Mouse (Mus musculus): ENCODE results near the gene Cxcr1.

Gene Cxcr1

DNA sequence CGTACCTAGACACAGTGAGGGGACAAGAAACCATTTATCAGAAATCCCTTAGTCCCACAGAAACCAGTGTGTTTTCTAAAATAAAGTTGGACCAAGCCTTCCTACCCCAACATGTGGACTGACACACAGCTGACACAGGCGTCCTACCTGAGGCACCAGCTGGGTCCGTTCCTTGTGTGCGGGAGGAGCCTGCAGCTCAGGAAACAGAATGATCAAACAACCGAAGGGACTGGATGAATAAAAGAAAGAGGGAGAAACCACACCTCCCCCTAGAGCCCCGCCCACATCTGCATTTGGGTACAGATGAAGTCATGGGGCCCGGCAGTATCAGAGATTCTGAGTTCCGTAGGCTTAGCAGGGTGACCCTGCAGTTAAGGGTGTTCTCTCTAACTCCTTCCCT lies at the start of gene Cxcr1:
Gene Cxcr1 (minus strand): TSS at position 187 of the 400 bp plus-strand sequence.
- no peak for DNase-seq

DNA sequence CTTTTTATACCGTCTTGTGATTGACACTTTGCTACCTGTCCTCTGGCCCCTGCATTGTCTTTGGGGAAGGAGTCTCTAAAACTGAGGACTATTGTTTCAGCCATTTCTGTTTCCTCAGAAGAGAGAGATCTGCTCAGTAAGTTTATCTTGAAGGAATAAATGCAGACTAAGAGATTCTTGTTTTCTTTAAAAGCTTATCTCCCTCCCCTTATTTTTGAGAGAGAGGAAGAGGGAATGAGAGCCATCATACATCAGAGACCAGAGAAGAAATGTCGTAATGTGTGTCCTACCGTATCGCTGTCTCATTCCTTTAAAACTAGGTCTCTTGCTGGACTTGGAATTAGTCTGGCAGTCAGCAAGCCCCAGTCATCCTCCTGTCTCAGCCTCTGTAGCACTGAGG lies 46.4 kb upstream of the Cxcr1 start:
- DNase-seq, result no peak

DNA sequence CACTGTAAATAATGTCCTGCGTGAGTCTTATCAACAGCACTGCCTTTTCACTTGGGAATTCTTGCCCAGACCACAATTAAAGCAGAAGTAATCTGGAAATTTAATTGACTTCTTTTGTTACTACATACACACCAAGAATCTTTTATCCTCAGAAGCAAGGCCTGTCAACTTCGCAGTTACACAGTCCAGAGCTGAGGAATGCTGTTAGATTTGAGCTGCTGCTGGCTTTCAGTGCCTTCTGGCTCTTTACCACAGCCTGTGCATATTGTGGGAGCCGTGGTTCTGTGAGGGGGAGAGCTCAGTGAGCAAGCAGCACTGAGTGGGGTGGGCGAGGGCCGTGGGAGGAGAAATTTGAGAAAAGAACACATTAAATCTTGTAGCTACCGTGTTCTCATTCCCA lies 45.9 kb upstream of the Cxcr1 start:
- DNase-seq, result no peak

DNA sequence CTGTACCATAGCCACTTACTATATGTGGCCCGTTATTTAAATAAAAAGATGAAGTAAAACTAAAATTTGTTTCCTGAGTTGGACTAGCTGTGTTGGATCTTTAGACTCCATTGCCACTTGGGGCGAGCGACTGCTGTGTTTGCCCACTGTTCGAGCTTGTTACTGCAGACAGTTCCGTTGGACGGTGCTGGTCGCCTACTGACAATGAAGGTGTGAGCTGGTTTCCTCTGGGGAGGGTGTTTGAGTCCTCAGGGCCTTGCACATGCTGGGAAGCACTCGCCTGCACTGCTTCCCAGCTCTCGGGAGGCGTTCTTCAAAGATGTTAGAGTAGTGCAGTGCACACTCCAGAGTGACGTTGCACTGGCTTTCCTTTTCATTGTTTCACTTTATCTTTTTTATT lies 45.2 kb upstream of the Cxcr1 start:
- no peak for DNase-seq

DNA sequence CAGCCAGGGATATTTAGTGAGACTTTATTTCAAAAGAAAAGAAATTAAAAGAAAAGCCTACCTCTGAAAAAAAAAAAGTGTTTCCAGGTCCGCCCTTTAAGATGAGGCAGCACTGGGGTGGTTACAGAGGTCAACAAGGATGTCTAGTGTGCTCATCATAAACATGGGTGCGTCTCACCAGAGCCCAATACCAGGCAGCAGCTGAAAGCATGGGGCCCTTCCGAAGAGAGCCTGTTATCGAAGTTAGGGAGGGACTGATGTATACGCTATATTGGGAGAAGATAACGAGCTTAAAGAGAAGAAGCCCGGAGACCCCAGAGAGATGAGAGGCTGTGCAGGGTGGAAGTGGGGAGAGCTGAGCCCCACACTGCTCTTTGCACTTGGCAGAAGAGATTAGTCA lies 44.7 kb upstream of the Cxcr1 start:
- no peak for DNase-seq

DNA sequence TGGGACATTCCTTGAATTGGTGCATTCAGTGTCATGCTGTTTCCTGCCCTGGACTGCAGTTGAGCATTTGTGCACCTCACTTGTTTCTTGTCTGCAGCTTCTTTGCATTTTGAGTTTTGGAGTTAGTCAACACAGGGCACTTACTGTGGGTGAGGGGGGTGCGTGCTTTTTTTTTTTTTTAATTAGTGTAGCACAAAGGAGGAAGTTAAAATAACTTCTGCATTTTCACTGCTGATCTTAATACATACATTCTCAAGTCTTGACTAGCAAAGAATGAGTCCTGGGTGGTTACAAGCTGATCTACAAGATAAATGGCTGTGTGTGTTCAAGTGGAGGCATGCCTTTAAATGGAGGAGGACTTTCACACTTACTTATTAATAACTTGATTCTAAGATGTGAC lies 43.7 kb upstream of the Cxcr1 start:
- DNase-seq, result no peak

DNA sequence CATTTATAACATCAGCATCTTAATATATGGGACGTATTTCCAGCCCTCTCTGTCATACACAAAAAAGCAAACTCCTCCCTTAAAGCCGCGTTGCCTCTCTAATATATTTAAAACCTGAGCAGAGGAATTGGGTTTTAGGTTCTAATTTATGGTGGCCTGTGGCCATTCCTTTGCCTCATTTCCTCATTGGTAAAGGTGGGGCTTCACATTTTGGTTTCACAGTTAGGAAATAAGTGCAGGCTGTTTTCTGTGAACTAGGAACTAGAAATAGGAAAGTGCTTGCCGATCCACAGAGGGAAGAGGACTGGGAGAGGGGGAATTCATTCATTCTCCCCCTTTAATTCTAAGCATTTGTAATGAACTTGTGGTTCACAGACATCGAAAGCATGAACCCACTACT lies 43.2 kb upstream of the Cxcr1 start:
- DNase-seq, result no peak

DNA sequence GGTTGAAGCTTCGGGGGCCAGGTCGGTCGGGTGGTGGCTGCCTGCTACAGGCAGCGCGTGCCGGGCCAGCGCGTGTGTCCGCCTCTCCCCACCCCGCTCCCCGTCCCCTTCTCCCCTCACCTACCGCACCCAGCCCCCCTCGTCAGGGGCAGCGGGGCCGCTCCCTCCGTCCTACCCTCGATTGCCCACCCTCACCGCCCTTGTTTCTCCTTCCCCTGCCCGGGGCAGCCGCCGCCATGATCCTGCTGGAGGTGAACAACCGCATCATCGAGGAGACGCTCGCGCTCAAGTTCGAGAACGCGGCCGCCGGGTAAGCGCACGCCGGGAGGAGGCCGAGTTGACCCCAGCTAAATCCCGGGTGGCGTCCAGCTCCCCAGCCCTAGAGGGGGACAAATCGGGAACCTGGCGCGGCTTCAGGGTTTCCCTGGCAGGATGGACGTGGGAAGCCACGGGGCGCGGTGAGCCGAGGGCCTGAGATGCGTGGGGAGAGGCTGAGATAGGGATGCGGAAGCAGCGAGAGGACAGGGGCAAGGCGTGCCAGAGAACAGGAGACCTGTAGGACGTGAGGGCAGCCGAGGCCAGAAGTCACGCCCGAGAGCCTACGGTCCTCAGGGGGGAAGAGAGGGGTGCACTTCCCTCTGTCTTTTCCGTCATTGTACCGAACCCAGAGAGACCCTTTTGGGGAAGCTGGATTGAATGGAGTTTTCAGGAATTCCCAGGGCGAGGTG lies 42.3 kb upstream of the Cxcr1 start:
- DNase-seq, result peak; percentile 62 to 65

DNA sequence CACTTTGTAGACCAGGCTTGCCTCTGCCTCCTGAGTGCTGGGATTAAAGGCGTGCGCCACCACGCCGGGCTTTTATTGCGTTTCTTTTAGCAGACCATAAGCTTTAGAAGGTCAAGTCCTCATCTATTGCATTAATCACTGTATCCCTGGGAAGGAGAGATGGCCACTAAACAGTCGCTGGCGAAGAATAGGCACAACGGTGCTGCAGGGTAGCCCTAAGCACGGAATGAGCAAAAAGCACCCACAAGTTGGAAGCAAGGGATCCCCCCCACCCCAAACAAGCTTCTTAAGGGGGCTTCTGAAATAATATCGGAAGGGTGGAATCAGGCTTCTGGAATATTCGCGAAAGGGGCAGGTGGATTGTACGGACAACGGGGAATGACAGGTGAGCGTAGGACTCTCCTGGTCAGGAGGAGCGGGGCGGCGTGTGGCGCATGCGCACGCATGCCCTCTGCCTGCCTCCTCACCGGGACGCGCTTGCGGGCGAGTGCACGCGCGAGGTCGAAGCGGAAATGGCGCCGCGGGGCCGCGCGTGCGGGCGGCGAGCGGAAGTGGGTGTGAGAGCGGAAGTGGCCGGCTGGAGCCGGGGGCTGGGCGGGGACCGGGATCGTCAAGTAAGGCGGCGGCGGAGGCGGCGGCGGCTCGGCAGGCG lies 41.6 kb upstream of the Cxcr1 start, which contains the start of gene Arpc2:
Gene Arpc2 (plus strand): TSS at position 147 of the 652 bp plus-strand sequence.
- DNase-seq, result peak; percentile 97 to 98

DNA sequence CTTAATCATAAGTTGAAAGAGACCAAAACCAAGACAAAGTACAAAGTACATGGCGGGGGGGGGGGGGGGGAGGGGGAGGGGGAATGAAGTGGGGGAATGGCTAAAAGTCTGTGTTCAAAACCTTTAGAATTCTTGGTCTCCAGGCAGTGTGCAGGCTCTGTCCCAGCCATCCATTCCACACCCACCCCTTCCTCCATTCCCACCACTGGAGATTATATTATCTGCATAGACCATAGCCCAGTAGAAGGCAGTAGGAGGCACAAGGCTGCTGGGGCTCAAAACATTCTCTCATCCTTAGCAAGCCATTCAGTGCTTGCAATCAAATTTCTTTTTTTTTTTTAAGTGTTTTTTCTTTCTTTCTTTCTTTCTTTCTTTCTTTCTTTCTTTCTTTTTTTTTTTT lies 36.6 kb upstream of the Cxcr1 start:
- no peak for DNase-seq

DNA sequence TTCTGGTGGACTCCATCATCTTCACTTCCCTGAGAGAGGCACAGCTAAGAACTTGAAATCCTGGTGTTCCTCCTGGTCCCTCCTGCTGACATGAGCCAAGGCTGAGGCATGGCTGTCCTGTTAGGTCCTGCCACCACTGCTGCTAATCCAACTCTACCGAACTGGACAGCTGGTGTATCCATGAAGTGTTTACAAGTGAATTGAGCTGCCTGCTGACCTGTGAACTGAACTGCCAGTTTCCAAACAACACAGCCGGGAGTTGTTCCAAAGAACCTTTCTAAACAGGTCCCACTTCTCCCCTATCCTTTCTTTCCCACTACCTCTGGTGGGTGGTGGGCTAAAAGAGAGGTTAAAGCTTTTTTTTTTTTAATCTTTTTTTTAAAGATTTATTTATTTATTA lies 35.5 kb upstream of the Cxcr1 start:
- no peak for DNase-seq

DNA sequence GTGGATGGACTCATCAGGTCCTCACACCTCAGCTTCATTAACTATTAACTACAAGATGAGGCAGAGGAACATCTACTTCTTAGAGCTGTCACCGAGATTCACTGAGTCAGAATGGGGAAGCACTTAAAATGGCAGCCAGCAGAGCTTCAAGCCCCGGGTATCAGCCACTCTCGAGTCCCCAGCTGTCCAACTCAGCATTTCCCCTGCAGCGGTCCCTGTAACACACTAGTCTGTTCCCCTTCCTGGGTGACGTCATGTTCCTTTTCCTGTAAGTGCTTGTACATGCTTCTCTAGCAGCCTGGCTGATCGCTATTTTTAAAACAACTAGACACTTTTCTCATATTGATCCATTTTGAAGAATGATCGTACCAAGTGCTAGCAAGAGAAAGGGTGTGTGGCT lies 32.9 kb upstream of the Cxcr1 start:
- DNase-seq, result no peak

DNA sequence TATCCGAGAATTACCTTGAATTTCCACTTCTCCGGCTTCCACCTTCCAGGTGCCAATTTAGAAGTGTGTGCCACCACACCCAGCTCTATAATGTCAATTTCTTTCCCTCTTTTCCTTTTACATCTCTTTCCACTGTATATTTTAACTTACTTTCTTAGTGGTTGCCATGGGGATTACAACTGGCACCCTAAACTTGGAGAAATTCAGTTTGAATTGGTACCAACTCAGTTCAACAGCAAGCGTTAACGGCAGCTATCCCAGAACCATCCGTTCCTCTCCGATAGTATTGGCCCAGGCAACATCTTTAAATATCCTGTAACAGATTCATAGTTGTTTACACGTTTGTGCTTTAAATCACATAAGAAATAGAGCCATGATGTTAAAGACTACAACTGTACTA lies 25.5 kb upstream of the Cxcr1 start:
- no peak for DNase-seq

DNA sequence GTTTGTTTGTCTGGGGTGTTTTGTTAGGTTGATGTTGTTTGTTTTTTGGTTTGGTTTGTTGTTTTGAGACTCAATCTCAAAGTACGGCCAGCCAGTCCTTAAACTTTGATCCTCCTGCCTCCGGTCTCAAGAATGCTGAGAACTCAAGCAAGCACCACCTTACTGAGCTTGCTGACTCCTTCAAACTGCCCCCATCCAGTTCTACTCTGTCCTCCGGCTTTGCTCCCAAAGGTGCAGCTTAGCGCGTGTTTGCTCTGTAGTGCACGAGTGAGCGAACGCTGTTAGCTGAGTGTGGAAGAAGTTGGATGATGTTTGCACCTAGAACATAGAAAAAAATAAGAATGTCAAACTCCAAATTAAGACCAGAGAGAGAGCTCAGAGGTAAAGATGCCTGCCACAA lies 14.5 kb upstream of the Cxcr1 start:
- DNase-seq, result no peak

DNA sequence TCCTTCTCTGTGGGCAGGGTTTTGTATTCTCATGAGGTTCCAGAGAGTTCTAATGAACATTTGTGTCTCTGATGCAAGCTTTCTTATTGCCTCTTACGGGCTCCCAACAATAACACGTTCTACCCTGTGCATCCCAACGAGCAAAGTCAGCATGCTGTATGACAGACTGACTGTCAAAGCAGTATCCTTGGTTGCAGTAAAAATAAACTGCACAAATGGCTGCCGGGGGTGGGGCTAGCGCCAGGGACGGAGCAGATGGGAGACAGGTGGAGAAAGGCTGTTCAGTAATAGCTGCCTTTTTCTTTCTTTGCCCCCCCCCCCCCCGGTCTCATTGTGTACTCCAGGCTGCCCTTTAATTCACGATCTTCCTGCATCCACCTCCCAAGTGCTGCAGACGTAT lies 13.5 kb upstream of the Cxcr1 start:
- peak; percentile 18 to 52 for DNase-seq

DNA sequence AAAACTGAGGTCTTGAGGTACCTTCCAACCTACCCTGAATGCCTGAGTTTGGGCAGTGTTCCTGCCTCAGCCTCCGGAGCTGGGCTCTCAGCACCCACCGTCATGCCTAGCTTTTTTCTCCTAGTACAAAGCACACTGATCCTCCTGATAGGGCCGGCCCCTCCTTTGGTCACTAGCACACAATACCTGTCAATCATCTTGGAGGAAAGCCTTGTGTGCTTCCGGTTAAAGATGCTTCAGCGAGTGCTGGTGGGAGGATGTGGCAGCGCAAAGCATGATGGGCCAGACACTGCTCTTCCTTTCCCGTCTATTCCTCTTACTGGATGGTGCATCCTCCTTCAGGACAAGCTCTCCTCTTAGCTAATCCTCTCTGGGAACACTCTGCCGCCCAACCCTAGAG lies 12.2 kb upstream of the Cxcr1 start:
- DNase-seq, result no peak

DNA sequence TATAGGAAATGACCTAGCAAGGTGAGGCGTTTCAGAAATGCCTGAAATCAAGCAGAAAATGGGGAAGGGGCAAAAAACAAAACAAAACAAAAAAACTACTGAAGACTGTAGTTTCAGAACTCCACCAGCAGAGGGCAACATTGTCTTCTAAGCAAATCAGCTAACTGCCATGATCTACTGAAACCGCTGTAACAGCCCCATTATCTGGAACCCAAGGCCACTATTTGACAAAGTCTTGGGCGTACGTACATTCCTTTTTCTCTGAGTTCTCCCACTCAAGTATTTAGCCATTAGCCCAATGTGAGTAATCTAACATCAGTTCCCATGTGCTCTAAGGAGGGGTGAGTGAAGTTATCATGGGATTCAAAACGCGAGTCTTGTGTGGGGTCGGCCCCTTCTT lies 11.4 kb upstream of the Cxcr1 start:
- DNase-seq, result peak; percentile 39

DNA sequence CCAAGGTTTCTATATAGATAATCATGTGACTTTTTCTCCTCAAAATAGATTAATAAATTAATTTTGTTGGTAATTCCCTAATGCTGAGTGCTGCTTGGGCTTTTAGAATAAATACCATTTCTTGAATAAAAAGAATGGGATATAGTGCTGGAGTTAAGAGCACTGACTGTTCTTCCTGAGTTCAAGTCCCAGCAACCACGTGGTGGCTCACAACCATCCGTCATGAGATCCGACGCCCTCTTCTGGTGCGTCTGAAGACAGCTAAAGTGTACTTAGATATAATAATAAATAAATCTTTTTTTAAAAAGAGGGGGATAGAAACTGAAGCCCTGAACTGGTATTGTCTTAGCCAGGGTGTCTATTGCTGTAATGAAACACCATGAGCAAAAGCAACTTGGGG lies 9.0 kb upstream of the Cxcr1 start:
- DNase-seq, result no peak

DNA sequence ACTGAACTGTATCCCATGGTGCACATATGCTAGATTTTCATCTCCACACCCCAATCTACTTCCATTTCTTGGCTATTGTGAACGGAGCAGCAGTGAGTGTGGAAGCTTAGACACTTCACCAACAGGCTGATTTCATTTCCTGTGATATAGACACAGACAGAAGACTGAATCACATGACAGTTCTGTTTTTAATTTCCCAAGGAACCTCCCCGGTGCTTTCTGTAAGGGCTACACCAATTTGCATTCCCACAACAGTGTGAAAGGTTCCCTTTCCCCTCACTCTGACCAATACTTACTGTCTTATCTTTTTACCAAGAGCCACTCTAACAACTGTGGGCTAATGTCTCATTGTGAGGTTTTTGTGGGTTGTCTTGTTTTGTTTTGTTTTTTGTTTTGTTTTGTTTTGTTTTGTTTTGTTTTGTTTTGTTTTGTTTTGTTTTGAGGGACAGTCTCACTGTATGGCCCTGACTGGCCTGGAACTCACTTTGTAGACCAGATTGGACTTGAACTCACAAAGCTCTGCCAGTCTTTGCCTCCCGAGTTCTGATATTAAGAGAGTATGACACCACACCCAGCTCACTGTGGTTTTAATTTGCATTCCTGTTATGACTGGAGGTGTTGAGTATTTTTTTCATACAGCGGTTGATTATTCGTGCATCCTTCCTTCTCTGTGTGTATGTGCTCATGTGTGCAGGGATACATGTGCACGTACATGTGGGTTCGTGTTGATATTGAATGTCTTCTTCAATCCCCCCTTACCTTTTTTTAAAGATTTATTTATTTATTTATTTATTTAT lies 6.8 kb upstream of the Cxcr1 start:
- DNase-seq, result no peak

DNA sequence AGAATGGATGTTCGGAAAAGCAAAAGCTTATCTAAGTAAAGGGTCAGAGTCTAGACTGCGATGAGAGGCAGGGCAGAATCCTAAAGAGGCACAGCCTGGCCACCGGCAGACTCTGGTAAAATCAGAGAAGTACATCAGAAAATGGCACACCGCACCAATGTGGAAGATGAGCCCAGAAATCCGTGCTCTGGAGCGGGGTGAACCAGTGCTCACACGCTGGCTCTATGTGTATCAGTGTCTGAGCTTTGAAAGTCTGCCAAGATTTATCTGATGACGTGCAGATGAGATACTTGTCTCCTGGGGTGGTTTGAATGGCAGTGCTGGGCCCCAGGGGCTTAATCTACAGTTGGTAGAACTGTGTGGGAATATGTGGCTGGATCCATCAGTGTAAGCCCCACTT lies 4.6 kb upstream of the Cxcr1 start:
- DNase-seq, result no peak

DNA sequence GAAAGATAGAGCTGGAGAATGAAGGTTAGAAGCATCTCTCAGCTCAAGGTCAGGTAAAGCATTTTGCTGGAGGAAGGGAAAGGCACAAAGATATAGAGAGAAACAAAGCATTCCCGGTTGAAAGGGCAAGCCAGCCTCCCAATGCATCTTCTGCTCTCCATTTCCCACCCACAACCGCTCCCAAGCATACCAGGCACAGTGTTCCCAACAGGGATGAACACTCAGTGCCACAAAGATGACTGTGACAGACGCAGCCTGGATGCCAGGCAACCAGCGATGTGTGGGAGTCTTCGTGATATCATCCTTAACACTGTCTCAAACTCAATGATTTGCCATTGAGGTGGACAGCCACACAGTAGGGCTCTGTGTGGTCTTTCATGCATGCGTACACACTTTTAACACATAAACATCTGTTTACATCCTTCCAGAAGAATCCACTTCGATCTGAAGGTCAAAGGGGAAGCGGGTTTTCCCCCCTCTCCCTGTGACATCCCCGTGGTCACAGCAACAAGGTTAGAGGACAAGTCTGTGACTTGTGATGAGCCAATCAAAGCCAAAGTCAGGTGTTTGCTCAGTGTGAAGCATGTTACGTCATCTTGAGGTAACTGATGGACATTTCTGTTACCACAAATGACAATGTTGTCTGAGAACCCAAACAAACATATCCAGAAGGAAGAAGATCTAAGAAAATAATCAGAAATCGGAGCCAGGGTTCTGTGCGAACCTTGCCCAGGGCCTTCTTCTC lies 3.5 kb upstream of the Cxcr1 start:
- no peak for DNase-seq

DNA sequence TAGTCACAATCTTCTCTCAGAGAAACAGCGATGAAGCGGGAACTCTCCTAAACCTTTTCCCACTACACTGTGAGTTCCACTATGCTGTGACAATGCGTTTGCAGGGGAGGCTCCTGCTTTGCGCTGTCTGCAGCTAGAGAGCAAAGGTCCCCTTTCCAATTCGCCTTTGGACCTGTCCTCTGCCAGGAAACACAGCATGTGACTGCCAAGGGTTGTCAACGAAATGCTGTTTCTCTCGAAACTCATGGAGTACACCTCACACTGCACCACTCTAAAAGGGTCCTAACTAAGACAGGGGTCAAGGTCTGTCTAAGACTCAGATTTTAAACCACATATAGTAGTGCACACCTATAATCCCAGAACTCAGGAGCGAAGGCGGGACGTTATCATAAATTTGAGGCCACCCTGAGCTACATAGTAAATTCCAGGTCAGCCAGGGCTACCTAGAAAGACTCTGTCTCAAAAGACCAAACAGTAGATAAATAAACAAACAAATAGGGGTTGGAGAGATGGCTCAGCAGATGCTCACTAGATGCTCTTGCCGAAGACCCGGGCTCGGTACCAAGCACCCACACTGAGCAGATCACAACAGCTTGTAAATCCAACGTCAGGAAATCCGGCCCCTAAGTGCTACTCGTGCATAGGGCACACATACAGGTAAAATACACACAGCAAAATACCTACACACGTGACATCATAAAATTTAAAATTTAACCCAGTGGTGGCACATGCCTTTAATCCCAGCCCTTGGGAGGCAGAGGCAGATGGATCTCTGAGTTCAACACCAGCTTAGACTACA lies 2.4 kb upstream of the Cxcr1 start:
- DNase-seq, result no peak
